Mouse (Mus musculus) left cerebral cortex, postnatal 4 days (tissue): ENCODE measurements around the gene Clk4. TPM values are rescaled to one million over a fixed set of nuclear protein-coding genes. Genes with fewer than 3 reads are reported as not detected.

Experiments
- DNase-seq: peaks from one replicate; pipeline ENCODE4 v3.0.0-alpha.2; 2022
- intact Hi-C: fragments of 180-260 bp; cut with DNase I; formaldehyde crosslinking; loops from one replicate; pipeline ENCODE4 v1.15.1; 2025
- total RNA-seq, 2 experiments: library from RNA; stranded (reverse); gene quantifications; 2 replicates each; pipeline ENCODE4 v1.2.3; 2021

Gene Clk4
- total RNA-seq, 2 experiments from 2014 or later: 89.0 to 93.2 TPM

GRCm38 (mm10) chr11:51303981-51304553 lies 42.5 kb downstream of the Clk4 start:
- no peak for DNase-seq

GRCm38 (mm10) chr11:51308306-51308705 lies 46.8 kb downstream of the Clk4 start:
- intact Hi-C loops: no loop called here
- DNase-seq: no peak

More at GRCm38 (mm10) chr11:51303981-51304553, 42.5 kb downstream of the Clk4 start:
- intact Hi-C loops: no loop called here

GRCm38 (mm10) chr11:51311846-51312245 lies 50.3 kb downstream of the Clk4 start:
- no peak for DNase-seq
- intact Hi-C loops: no loop called here

- intact Hi-C loops: no loop called here
- DNase-seq: peak; percentile 29
Measured at GRCm38 (mm10) chr11:51315991-51316810, 54.7 kb downstream of the Clk4 start.

GRCm38 (mm10) chr11:51320609-51321008 lies 59.1 kb downstream of the Clk4 start:
- intact Hi-C loops: no loop called here
- no peak for DNase-seq

GRCm38 (mm10) chr11:51326908-51327307 lies 65.4 kb downstream of the Clk4 start:
- DNase-seq: no peak
- intact Hi-C loops: no loop called here

GRCm38 (mm10) chr11:51328387-51328942 lies 66.9 kb downstream of the Clk4 start:
- DNase-seq: no peak
- intact Hi-C loops: no loop called here

- intact Hi-C loops: no loop called here
- no peak for DNase-seq
Measured at GRCm38 (mm10) chr11:51329837-51330714, 68.5 kb downstream of the Clk4 start.

Other genes starting within 250 kb of the Clk4 start
- not detected for gene Olfr54, start 247.5 kb upstream of the Clk4 start, total RNA-seq
- not detected for gene Olfr1375, start 213.6 kb upstream of the Clk4 start, total RNA-seq
- 10 to 100 TPM; 11.1 to 11.2 TPM for gene Zfp354a, start 202.5 kb upstream of the Clk4 start, total RNA-seq
- not detected for gene Gm12569, start 41.3 kb upstream of the Clk4 start, total RNA-seq
- gene BC049762, start 1.3 kb downstream of the Clk4 start, total RNA-seq: not detected
- 10 to 100 TPM; 11.1 TPM for gene Col23a1, start 28.2 kb downstream of the Clk4 start, total RNA-seq